In genomic region chr8:72032926-72033325, GRCm38 (mm10) we compare ENCODE assay signal across 14 mouse cellular contexts. TPM values are rescaled to one million over a fixed set of nuclear protein-coding genes. Genes with fewer than 3 reads are reported as not detected.
DNase-seq lines count a peak whose midpoint lies in the region; ATAC-seq and TF ChIP-seq lines count a peak whose summit lies in the region.
"Not testable (repeated sequence)": the region's sequence is repeated elsewhere in the genome, so short reads cannot be mapped to it uniquely, and the experiment has no call there.
"Had no signal": no experiment of that assay in that cellular context is flagged by ENCODE, and none has a peak within 500 bp of the region (broad histone marks: within the 10 kb centered on the region; RNA-seq: fewer than 3 reads in every experiment).

No protein-coding gene starts in this region.

- TF ChIP-seq EP300 in liver, postnatal 0 days (IDR thresholded peaks at IDR 0.05; ENCODE audit: low read depth), result not testable (repeated sequence)

- peak; percentile 72 for DNase-seq in Muller cell, postnatal 12 days (ENCODE audit: inconsistent ontology term)
- DNase-seq in cerebellum, adult 9-11 months, result peak; percentile 36
- peak; percentile 50 for DNase-seq in gastrocnemius, adult 18-20 months (ENCODE audit: low spot score)
- peak; percentile 27 for DNase-seq in induced T-regulatory cell, adult 2 months (ENCODE audit: low read depth)
- peak; percentile 14 to 62 for DNase-seq in layer of hippocampus, adult 8-10 months (ENCODE audit: low spot score in 2 of 2)
- not testable (repeated sequence) for DNase-seq in liver, postnatal 0 days
- DNase-seq in retina, postnatal 1 day, result peak; percentile 62
- DNase-seq in thymus, postnatal 25 days, result peak; percentile 58

- H3K4me2 ChIP-seq in liver, postnatal 0 days (ENCODE audit: low read depth, low read length), result not testable (repeated sequence)

- not testable (repeated sequence) for H3K4me3 ChIP-seq in liver, postnatal 0 days (ENCODE audit: low read depth, low read length)

- ATAC-seq in liver, postnatal 0 days, result peak; percentile 80

- H3K27me3 ChIP-seq in liver, postnatal 0 days (ENCODE audit: insufficient read depth, low read length), result not testable (repeated sequence)

- H3K27ac ChIP-seq in liver, postnatal 0 days (ENCODE audit: low read depth), result not testable (repeated sequence)

- H3K9ac ChIP-seq in liver, postnatal 0 days (replicated peaks), result not testable (repeated sequence)

- H3K9me3 ChIP-seq in liver, postnatal 0 days (ENCODE audit: low read length), result not testable (repeated sequence)

- H3K4me1 ChIP-seq in liver, postnatal 0 days (ENCODE audit: insufficient read depth), result not testable (repeated sequence)

- not testable (repeated sequence) for H3K36me3 ChIP-seq in liver, postnatal 0 days (replicated peaks; ENCODE audit: insufficient read depth, low read length)

- peak; percentile 54 for TF ChIP-seq CTCF in liver, postnatal 0 days (IDR thresholded peaks at IDR 0.05; ENCODE audit: low read depth)

- 32% methylated on average over 4 of the region's 4 CpGs for WGBS in liver, postnatal 0 days (ENCODE audit: insufficient replicate concordance)

RNA-seq across cellular contexts. Expression of gene Olfr372, which starts 8.1 kb away (rescaled TPM):
- not detected for total RNA-seq in gastrocnemius, adult 18-20 months (2021)
- not detected for total RNA-seq in layer of hippocampus, adult 8-10 months (2022)
- polyA plus RNA-seq in liver, postnatal 0 days (2015; fragmentation: Nextera tagmentation; extraction: Ambion mirVana), result not detected in 2 replicates
- total RNA-seq: ES-E14; gastrocnemius, postnatal 36 days had no signal
- polyA plus RNA-seq: embryonic facial prominence, embryonic 13.5 days; limb, embryonic 15.5 days; midbrain, embryonic 13.5 days had no signal

RNA-seq across cellular contexts. Expression of gene Cyp4f18, which starts 23.5 kb away (rescaled TPM):
- total RNA-seq in gastrocnemius, adult 18-20 months (2021), result under 1 TPM; 0.23 to 0.38 TPM
- not detected for total RNA-seq in layer of hippocampus, adult 8-10 months (2022)
- polyA plus RNA-seq in liver, postnatal 0 days (2015; fragmentation: Nextera tagmentation; extraction: Ambion mirVana), result 4.8 and 5.8 TPM in 2 replicates

RNA-seq across cellular contexts. Expression of gene Olfr373, which starts 50.1 kb away (rescaled TPM):
- not detected for total RNA-seq in gastrocnemius, adult 18-20 months (2021)
- not detected for total RNA-seq in layer of hippocampus, adult 8-10 months (2022)
- 0.02 TPM in 1 of 2 replicates, not detected in the other for polyA plus RNA-seq in liver, postnatal 0 days (2015; fragmentation: Nextera tagmentation; extraction: Ambion mirVana)
- total RNA-seq: gastrocnemius, postnatal 36 days had no signal
- polyA plus RNA-seq: embryonic facial prominence, embryonic 13.5 days; hindbrain, embryonic 15.5 days; limb, embryonic 15.5 days had no signal
